Mouse (Mus musculus) forebrain, embryonic 14.5 days (tissue): ENCODE results near the gene Syne2. TPM values are rescaled to one million over a fixed set of nuclear protein-coding genes. Genes with fewer than 3 reads are reported as not detected.

Source experiments
- ATAC-seq: fragments of 200-750 bp; cut with Nextera tagmentation; 2 replicates; pipeline ENCODE4 v1.8.0; 2017; ENCODE audit warnings: mild to moderate bottlenecking, moderate library complexity
- DNase-seq: peaks from one replicate; pipeline ENCODE4 v3.0.0-alpha.2; 2015; ENCODE audit warnings: low spot score
- H3K27ac ChIP-seq: fragments of 300-500 bp; sonication (generic); 2 replicates; pipeline ENCODE4 v1.5.1; 2014; ENCODE audit warnings: low read depth, mild to moderate bottlenecking, control low read depth, low read length, moderate library complexity
- H3K27me3 ChIP-seq: fragments of 300-500 bp; sonication (generic); replicated peaks from 2 replicates; pipeline ENCODE4 v1.6.1; 2014; ENCODE audit warnings: low read length, control low read depth, mixed read lengths; ENCODE audit not compliant: control insufficient read depth, insufficient read depth
- H3K36me3 ChIP-seq: fragments of 300-500 bp; sonication (generic); 2 replicates; pipeline ENCODE4 v1.6.1; 2014; ENCODE audit warnings: low read length, control low read depth; ENCODE audit not compliant: control insufficient read depth, insufficient read depth
- H3K4me1 ChIP-seq: fragments of 300-500 bp; sonication (generic); 2 replicates; pipeline ENCODE4 v1.6.1; 2014; ENCODE audit warnings: antibody characterized with exemption, low read length, control low read depth; ENCODE audit not compliant: control insufficient read depth, insufficient read depth
- H3K4me2 ChIP-seq: fragments of 300-500 bp; sonication (generic); 2 replicates; pipeline ENCODE4 v1.6.1; 2014; ENCODE audit warnings: mild to moderate bottlenecking, control low read depth, low read length
- H3K4me3 ChIP-seq: fragments of 300-500 bp; sonication (generic); 2 replicates; pipeline ENCODE4 v1.5.1; 2014; ENCODE audit warnings: low read depth, low read length, control low read depth
- H3K9ac ChIP-seq: fragments of 300-500 bp; sonication (generic); 2 replicates; pipeline ENCODE4 v1.6.1; 2014; ENCODE audit warnings: mild to moderate bottlenecking, low read length, control low read depth, moderate library complexity
- H3K9me3 ChIP-seq: fragments of 300-500 bp; sonication (generic); replicated peaks from 2 replicates; pipeline ENCODE4 v1.6.1; 2016; ENCODE audit warnings: low read length, control low read depth, mixed read lengths; ENCODE audit not compliant: control insufficient read depth
- WGBS: fragments of 180-500 bp; shearing (Covaris S2); extraction: QIAGEN DNeasy Blood & Tissue Kit; methylation state at CpG from one replicate; pipeline ENCODE4 v1.1.7; 2014; 5-methylcytosine and 5-hydroxymethylcytosine counted together
- polyA plus RNA-seq: library from polyadenylated mRNA; unstranded; fragments of >200 nt; fragmentation: Nextera tagmentation; extraction: Ambion mirVana; gene quantifications from 2 replicates; pipeline ENCODE4 v1.2.1, GENCODE M21; 2014

The Syne2 gene
- polyA plus RNA-seq, 1 experiment from 2014 or later = 62.0 TPM

GRCm38 (mm10) chr12:75796510-75796909 lies 21.4 kb upstream of the Syne2 start:
- no peak overlapping the region for H3K9ac ChIP-seq
- WGBS = 67% methylated on average over 2 of the region's 2 CpGs
- ATAC-seq (no peak), DNase-seq (peak; percentile 31)
- H3K36me3 ChIP-seq = no peaks in the 10 kb centered on the region
- no peaks in the 10 kb centered on the region for H3K27me3 ChIP-seq
- H3K4me3 ChIP-seq = no peak overlapping the region
- no peaks in the 10 kb centered on the region; the same call in 1 of the 2 replicates for H3K9me3 ChIP-seq
- H3K4me1 ChIP-seq = no peaks in the 10 kb centered on the region
- no peak overlapping the region for H3K4me2 ChIP-seq
- no peak overlapping the region for H3K27ac ChIP-seq

GRCm38 (mm10) chr12:75806281-75806680 lies 11.7 kb upstream of the Syne2 start:
- no peak for ATAC-seq
- Histone ChIP-seq H3K9ac (no peak overlapping the region), H3K4me3 (no peak overlapping the region), H3K4me1 (no peaks in the 10 kb centered on the region), H3K27ac (no peak overlapping the region), H3K4me2 (no peak overlapping the region), H3K27me3 (no peaks in the 10 kb centered on the region), H3K9me3 (no peaks in the 10 kb centered on the region), H3K36me3 (no peaks in the 10 kb centered on the region)
- WGBS = 86% methylated on average over 4 of the region's 4 CpGs
- no peak for DNase-seq

GRCm38 (mm10) chr12:75813766-75814165 lies 4.2 kb upstream of the Syne2 start:
- H3K36me3 ChIP-seq = no peaks in the 10 kb centered on the region
- H3K4me2 ChIP-seq = no peak overlapping the region
- H3K4me3 ChIP-seq = no peak overlapping the region
- DNase-seq (no peak), ATAC-seq (no peak)
- no peaks in the 10 kb centered on the region; the same call in 1 of the 2 replicates for H3K4me1 ChIP-seq
- no peak overlapping the region for H3K9ac ChIP-seq
- H3K27ac ChIP-seq = no peak overlapping the region
- WGBS = 97% methylated on average over 2 of the region's 2 CpGs
- no peaks in the 10 kb centered on the region for H3K27me3 ChIP-seq
- no peaks in the 10 kb centered on the region for H3K9me3 ChIP-seq

GRCm38 (mm10) chr12:75814551-75814950 lies 3.4 kb upstream of the Syne2 start:
- no peaks in the 10 kb centered on the region for H3K36me3 ChIP-seq
- no peak overlapping the region for H3K4me2 ChIP-seq
- no peak for DNase-seq
- H3K27me3 ChIP-seq = no peaks in the 10 kb centered on the region
- H3K4me1 ChIP-seq = peaks cover 3% of the 10 kb centered on the region
- no peak overlapping the region for H3K27ac ChIP-seq
- no peak overlapping the region for H3K4me3 ChIP-seq
- no peak for ATAC-seq
- WGBS = 81% methylated on average over 6 of the region's 6 CpGs
- no peak overlapping the region for H3K9ac ChIP-seq
- no peaks in the 10 kb centered on the region for H3K9me3 ChIP-seq

GRCm38 (mm10) chr12:75816981-75817856 lies 715 bp upstream of the Syne2 start:
- Histone ChIP-seq H3K4me2 (peak overlapping the region; percentile 82), H3K9me3 (no peaks in the 10 kb centered on the region), H3K9ac (peak overlapping the region; percentile 94), H3K4me1 (peaks cover 9% of the 10 kb centered on the region), H3K4me3 (peak overlapping the region; percentile 88), H3K27me3 (no peaks in the 10 kb centered on the region), H3K36me3 (no peaks in the 10 kb centered on the region), H3K27ac (no peak overlapping the region)
- ATAC-seq = peak; percentile 9
- peak; percentile 37 for DNase-seq
- WGBS = 12% methylated on average over 25 of the region's 25 CpGs

GRCm38 (mm10) chr12:75818453-75819434 lies 810 bp downstream of the Syne2 start:
- Histone ChIP-seq H3K4me1 (peaks cover 9% of the 10 kb centered on the region), H3K9ac (peak overlapping the region; percentile 94), H3K27me3 (no peaks in the 10 kb centered on the region), H3K4me3 (peak overlapping the region; percentile 88), H3K9me3 (no peaks in the 10 kb centered on the region), H3K36me3 (no peaks in the 10 kb centered on the region), H3K4me2 (peak overlapping the region; percentile 82), H3K27ac (peak overlapping the region; percentile 89)
- WGBS = under 1% methylated on average over 70 of the region's 93 CpGs
- DNase-seq (peak; percentile 75), ATAC-seq (peak; percentile 82)

GRCm38 (mm10) chr12:75819481-75819880 lies 1.5 kb downstream of the Syne2 start:
- peak overlapping the region; percentile 89 for H3K27ac ChIP-seq
- 9% methylated on average over 11 of the region's 11 CpGs for WGBS

GRCm38 (mm10) chr12:75820216-75820615 lies 2.3 kb downstream of the Syne2 start:
- DNase-seq = no peak
- Histone ChIP-seq H3K4me3 (no peak overlapping the region; the same call in 1 of the 2 replicates), H3K4me2 (peak overlapping the region; percentile 82), H3K36me3 (no peaks in the 10 kb centered on the region), H3K27me3 (no peaks in the 10 kb centered on the region), H3K9ac (no peak overlapping the region), H3K9me3 (no peaks in the 10 kb centered on the region), H3K27ac (no peak overlapping the region), H3K4me1 (peaks cover 9% of the 10 kb centered on the region)
- 63% methylated on average over 7 of the region's 7 CpGs for WGBS
- ATAC-seq = no peak

More at GRCm38 (mm10) chr12:75819481-75819880, 1.5 kb downstream of the Syne2 start:
- Histone ChIP-seq H3K27me3 (no peaks in the 10 kb centered on the region), H3K36me3 (no peaks in the 10 kb centered on the region), H3K4me2 (peak overlapping the region; percentile 82), H3K9me3 (no peaks in the 10 kb centered on the region), H3K4me3 (peak overlapping the region; percentile 88), H3K4me1 (peaks cover 9% of the 10 kb centered on the region), H3K9ac (peak overlapping the region; percentile 94)
- DNase-seq (no peak), ATAC-seq (no peak)
